Mouse (Mus musculus): ENCODE measurements at regions not wholly inside any gene's neighbourhood (a gene's known extent, or its start where the extent isn't known, plus 50 kb on each side); places are given as distances from the start of the nearest gene placed in this dataset.

DNA sequence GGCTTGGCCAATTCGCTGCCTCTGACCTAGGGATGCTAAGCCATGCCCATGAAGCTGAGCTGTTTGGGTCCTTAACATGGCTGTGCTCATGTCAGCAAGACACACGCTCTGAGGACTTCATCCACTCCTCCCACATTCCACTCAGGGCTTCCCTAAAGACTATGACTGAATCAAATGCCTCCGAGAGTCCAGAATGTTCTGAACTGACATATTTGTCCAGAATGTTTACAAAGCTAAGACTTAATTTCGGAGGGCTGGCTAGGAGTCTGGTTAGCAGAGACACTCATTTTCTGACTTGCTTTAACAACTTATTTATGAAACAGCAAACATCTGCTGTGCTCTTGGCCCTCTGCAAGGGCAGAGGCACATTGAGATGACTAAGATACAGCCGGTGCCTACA is 78.5 kb downstream of the Tmsb4x start:
- Histone ChIP-seq H3K4me3 (replicated peaks; ENCODE audit: low read length) (no peak overlapping the region), H3K9me3 (ENCODE audit: control insufficient read depth, low read length) (no peaks in the 10 kb centered on the region), H3K27me3 (replicated peaks; ENCODE audit: control insufficient read depth, insufficient read depth, low read length) (0 out of 2 replicates have a peak, but pooled peaks cover 3% of the 10 kb centered on the region), H3K36me3 (ENCODE audit: control insufficient read depth, insufficient read depth) (no peaks in the 10 kb centered on the region), H3K9ac (replicated peaks; ENCODE audit: low read depth, low read length) (no peak overlapping the region), H3K4me1 (replicated peaks; ENCODE audit: control insufficient read depth, insufficient read depth, low read length) (no peaks in the 10 kb centered on the region), H3K27ac (ENCODE audit: low read length) (no peak overlapping the region), H3K4me2 (ENCODE audit: low read length) (no peak overlapping the region)
- no peak for ATAC-seq
- WGBS: 89% methylated on average over 5 of the region's 5 CpGs

DNA sequence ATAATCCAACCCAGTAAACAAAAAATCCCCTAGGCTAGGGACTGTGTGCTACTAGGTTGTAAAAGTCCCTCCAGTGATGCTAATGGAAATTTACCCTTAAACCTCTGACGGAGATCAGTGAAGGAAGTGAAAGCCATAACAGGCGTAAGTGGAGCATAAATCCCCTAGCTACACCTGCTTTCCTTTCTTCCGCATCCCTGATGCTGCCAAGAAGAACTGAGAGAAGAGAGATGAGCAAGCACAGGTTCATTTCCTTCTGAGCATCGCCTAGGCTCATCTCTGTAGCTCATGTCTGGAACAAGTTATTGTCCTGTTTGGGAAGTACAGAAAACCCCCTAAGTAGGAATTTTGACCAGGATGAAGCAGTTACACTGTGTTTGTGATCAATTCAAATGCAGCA is 89.8 kb downstream of the Tmsb4x start:
- H3K36me3 ChIP-seq (ENCODE audit: control insufficient read depth, insufficient read depth): no peaks in the 10 kb centered on the region
- no peak for ATAC-seq
- H3K27ac ChIP-seq (ENCODE audit: low read length): no peak overlapping the region
- WGBS: 93% methylated on average over 4 of the region's 4 CpGs
- no peak overlapping the region for H3K4me3 ChIP-seq (replicated peaks; ENCODE audit: low read length)
- no peaks in the 10 kb centered on the region for H3K9me3 ChIP-seq (ENCODE audit: control insufficient read depth, low read length)
- H3K4me1 ChIP-seq (replicated peaks; ENCODE audit: control insufficient read depth, insufficient read depth, low read length): no peaks in the 10 kb centered on the region
- H3K4me2 ChIP-seq (ENCODE audit: low read length): no peak overlapping the region
- no peak overlapping the region for H3K9ac ChIP-seq (replicated peaks; ENCODE audit: low read depth, low read length)
- H3K27me3 ChIP-seq (replicated peaks; ENCODE audit: control insufficient read depth, insufficient read depth, low read length): 0 out of 2 replicates have a peak, but pooled peaks cover 3% of the 10 kb centered on the region

- Histone ChIP-seq H3K4me1 (replicated peaks; ENCODE audit: control insufficient read depth, insufficient read depth, low read length) (no peaks in the 10 kb centered on the region), H3K9me3 (ENCODE audit: control insufficient read depth, low read length) (no peaks in the 10 kb centered on the region), H3K27me3 (replicated peaks; ENCODE audit: control insufficient read depth, insufficient read depth, low read length) (0 out of 2 replicates have a peak, but pooled peaks cover 3% of the 10 kb centered on the region), H3K4me3 (replicated peaks; ENCODE audit: low read length) (no peak overlapping the region), H3K27ac (ENCODE audit: low read length) (no peak overlapping the region), H3K4me2 (ENCODE audit: low read length) (no peak overlapping the region), H3K36me3 (ENCODE audit: control insufficient read depth, insufficient read depth) (no peaks in the 10 kb centered on the region), H3K9ac (replicated peaks; ENCODE audit: low read depth, low read length) (no peak overlapping the region)
- WGBS: 84% methylated on average over 1 of the region's 1 CpGs
- no peak for ATAC-seq
Measured at GRCm38 (mm10) chrX:167115096-167115495, 94.0 kb downstream of the Tmsb4x start.

- Histone ChIP-seq H3K27ac (ENCODE audit: low read length) (no peak overlapping the region), H3K4me2 (ENCODE audit: low read length) (no peak overlapping the region), H3K9me3 (ENCODE audit: control insufficient read depth, low read length) (no peaks in the 10 kb centered on the region), H3K27me3 (replicated peaks; ENCODE audit: control insufficient read depth, insufficient read depth, low read length) (0 out of 2 replicates have a peak, but pooled peaks cover 3% of the 10 kb centered on the region), H3K4me3 (replicated peaks; ENCODE audit: low read length) (no peak overlapping the region), H3K36me3 (ENCODE audit: control insufficient read depth, insufficient read depth) (no peaks in the 10 kb centered on the region), H3K4me1 (replicated peaks; ENCODE audit: control insufficient read depth, insufficient read depth, low read length) (no peaks in the 10 kb centered on the region), H3K9ac (replicated peaks; ENCODE audit: low read depth, low read length) (no peak overlapping the region)
- no peak for ATAC-seq
- 90% methylated on average over 7 of the region's 7 CpGs for WGBS
Measured at GRCm38 (mm10) chrX:167111059-167111871, 97.8 kb downstream of the Tmsb4x start.

DNA sequence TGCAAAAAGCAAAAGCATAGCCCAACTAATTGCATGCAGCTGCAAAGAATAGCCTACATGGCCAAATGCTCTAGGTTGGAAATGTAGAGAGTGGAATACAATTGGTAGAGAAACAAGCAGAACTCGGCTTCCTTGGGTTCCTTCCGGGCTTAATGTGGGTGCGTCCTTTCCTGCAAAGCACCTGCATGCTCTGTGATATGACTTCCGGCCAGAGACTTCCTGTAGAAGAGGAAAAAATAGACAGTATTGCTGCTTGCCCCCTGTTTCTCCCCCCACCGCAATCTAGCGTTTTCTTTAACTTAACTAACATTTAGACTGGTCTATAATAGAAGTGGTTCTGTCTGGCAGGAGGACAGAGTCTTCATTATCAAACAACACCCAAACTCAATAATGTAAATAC is 100.8 kb downstream of the Tmsb4x start:
- no peak overlapping the region for H3K27ac ChIP-seq (ENCODE audit: low read length)
- no peak overlapping the region for H3K9ac ChIP-seq (replicated peaks; ENCODE audit: low read depth, low read length)
- 93% methylated on average over 6 of the region's 6 CpGs for WGBS
- no peak overlapping the region for H3K4me3 ChIP-seq (replicated peaks; ENCODE audit: low read length)
- H3K4me2 ChIP-seq (ENCODE audit: low read length): no peak overlapping the region
- no peak for ATAC-seq
- H3K36me3 ChIP-seq (ENCODE audit: control insufficient read depth, insufficient read depth): no peaks in the 10 kb centered on the region
- H3K4me1 ChIP-seq (replicated peaks; ENCODE audit: control insufficient read depth, insufficient read depth, low read length): peaks cover 14% of the 10 kb centered on the region
- H3K27me3 ChIP-seq (replicated peaks; ENCODE audit: control insufficient read depth, insufficient read depth, low read length): no peaks in the 10 kb centered on the region; the same call in 1 of the 2 replicates
- H3K9me3 ChIP-seq (ENCODE audit: control insufficient read depth, low read length): no peaks in the 10 kb centered on the region

- no peaks in the 10 kb centered on the region for H3K36me3 ChIP-seq (ENCODE audit: control insufficient read depth, insufficient read depth)
- no peak overlapping the region for H3K4me2 ChIP-seq (ENCODE audit: low read length)
- H3K27me3 ChIP-seq (replicated peaks; ENCODE audit: control insufficient read depth, insufficient read depth, low read length): no peaks in the 10 kb centered on the region; the same call in 1 of the 2 replicates
- H3K4me1 ChIP-seq (replicated peaks; ENCODE audit: control insufficient read depth, insufficient read depth, low read length): peaks cover 14% of the 10 kb centered on the region
- no peak overlapping the region for H3K27ac ChIP-seq (ENCODE audit: low read length)
- H3K4me3 ChIP-seq (replicated peaks; ENCODE audit: low read length): no peak overlapping the region
- H3K9me3 ChIP-seq (ENCODE audit: control insufficient read depth, low read length): no peaks in the 10 kb centered on the region
- 74% methylated on average over 4 of the region's 4 CpGs for WGBS
- no peak overlapping the region for H3K9ac ChIP-seq (replicated peaks; ENCODE audit: low read depth, low read length)
- ATAC-seq: no peak
Measured at GRCm38 (mm10) chrX:167107469-167107868, 101.6 kb downstream of the Tmsb4x start.

- H3K27ac ChIP-seq (ENCODE audit: low read length): no peak overlapping the region
- 35% methylated on average over 11 of the region's 11 CpGs for WGBS
- no peak overlapping the region for H3K4me3 ChIP-seq (replicated peaks; ENCODE audit: low read length)
- ATAC-seq: peak; percentile 64
- H3K9ac ChIP-seq (replicated peaks; ENCODE audit: low read depth, low read length): no peak overlapping the region
- no peaks in the 10 kb centered on the region; the same call in 1 of the 2 replicates for H3K27me3 ChIP-seq (replicated peaks; ENCODE audit: control insufficient read depth, insufficient read depth, low read length)
- no peaks in the 10 kb centered on the region for H3K9me3 ChIP-seq (ENCODE audit: control insufficient read depth, low read length)
- peaks cover 14% of the 10 kb centered on the region for H3K4me1 ChIP-seq (replicated peaks; ENCODE audit: control insufficient read depth, insufficient read depth, low read length)
- 0 out of 2 replicates have a peak overlapping the region, but pooled peaks have one; percentile 19 for H3K4me2 ChIP-seq (ENCODE audit: low read length)
- no peaks in the 10 kb centered on the region for H3K36me3 ChIP-seq (ENCODE audit: control insufficient read depth, insufficient read depth)
Measured at GRCm38 (mm10) chrX:167105931-167106417, 103.1 kb downstream of the Tmsb4x start.

- Histone ChIP-seq H3K27me3 (replicated peaks; ENCODE audit: control insufficient read depth, insufficient read depth, low read length) (no peaks in the 10 kb centered on the region; the same call in 1 of the 2 replicates), H3K27ac (ENCODE audit: low read length) (no peak overlapping the region), H3K36me3 (ENCODE audit: control insufficient read depth, insufficient read depth) (no peaks in the 10 kb centered on the region), H3K4me1 (replicated peaks; ENCODE audit: control insufficient read depth, insufficient read depth, low read length) (peaks cover 14% of the 10 kb centered on the region), H3K9ac (replicated peaks; ENCODE audit: low read depth, low read length) (no peak overlapping the region), H3K4me2 (ENCODE audit: low read length) (no peak overlapping the region), H3K9me3 (ENCODE audit: control insufficient read depth, low read length) (no peaks in the 10 kb centered on the region), H3K4me3 (replicated peaks; ENCODE audit: low read length) (no peak overlapping the region)
- WGBS: 61% methylated on average over 4 of the region's 4 CpGs
- ATAC-seq: no peak
Measured at GRCm38 (mm10) chrX:167105354-167105753, 103.8 kb downstream of the Tmsb4x start.

DNA sequence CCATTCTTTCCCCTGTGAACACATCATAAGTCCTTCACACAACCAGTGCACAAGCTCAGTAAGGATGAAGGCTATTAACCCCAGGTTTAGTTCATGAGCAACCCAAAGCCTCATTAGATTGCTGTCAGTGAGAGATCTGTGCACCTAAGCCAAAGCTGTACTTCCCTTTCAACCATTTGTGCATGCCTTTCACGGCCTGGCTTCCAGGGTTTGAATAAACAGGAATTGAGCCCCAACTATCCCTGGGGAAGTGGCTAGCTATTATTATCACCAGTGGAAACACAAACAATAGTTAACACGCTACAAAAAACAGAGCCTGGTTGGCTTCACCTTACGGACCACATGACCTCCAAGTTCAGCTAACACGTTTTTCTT is 104.9 kb downstream of the Tmsb4x start:
- no peaks in the 10 kb centered on the region for H3K36me3 ChIP-seq (ENCODE audit: control insufficient read depth, insufficient read depth)
- H3K4me3 ChIP-seq (replicated peaks; ENCODE audit: low read length): no peak overlapping the region
- H3K9me3 ChIP-seq (ENCODE audit: control insufficient read depth, low read length): no peaks in the 10 kb centered on the region
- no peak for ATAC-seq
- H3K27ac ChIP-seq (ENCODE audit: low read length): peak overlapping the region; percentile 47
- no peak overlapping the region for H3K4me2 ChIP-seq (ENCODE audit: low read length)
- no peaks in the 10 kb centered on the region; the same call in 1 of the 2 replicates for H3K27me3 ChIP-seq (replicated peaks; ENCODE audit: control insufficient read depth, insufficient read depth, low read length)
- peaks cover 14% of the 10 kb centered on the region for H3K4me1 ChIP-seq (replicated peaks; ENCODE audit: control insufficient read depth, insufficient read depth, low read length)
- 39% methylated on average over 4 of the region's 4 CpGs for WGBS
- H3K9ac ChIP-seq (replicated peaks; ENCODE audit: low read depth, low read length): no peak overlapping the region

Data from forebrain, embryonic 16.5 days (tissue).